Mouse (Mus musculus) kidney, adult 18-20 months (tissue): Measurements from ENCODE around the gene Neu1.

Experiments used
- DNase-seq: peaks from one replicate; pipeline ENCODE4 v3.0.0; 2021

Neu1 gene

DNA sequence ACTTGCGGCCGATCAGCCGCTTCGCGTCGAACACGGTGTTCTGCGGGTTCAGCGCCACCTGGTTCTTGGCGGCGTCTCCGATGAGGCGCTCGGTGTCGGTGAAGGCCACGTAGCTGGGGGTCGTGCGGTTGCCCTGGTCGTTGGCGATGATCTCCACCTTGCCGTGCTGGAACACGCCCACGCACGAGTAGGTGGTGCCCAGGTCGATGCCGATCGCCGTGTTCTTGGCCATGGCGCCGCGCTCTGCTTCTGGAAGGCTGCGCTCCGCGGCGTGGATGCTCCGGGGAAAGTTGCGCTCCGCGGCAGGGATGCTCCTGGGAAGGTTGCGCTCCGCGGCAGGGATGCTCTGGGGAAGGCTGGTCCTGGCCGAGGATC is 40.6 kb downstream of the Neu1 start:
- DNase-seq, result peak; percentile 41

DNA sequence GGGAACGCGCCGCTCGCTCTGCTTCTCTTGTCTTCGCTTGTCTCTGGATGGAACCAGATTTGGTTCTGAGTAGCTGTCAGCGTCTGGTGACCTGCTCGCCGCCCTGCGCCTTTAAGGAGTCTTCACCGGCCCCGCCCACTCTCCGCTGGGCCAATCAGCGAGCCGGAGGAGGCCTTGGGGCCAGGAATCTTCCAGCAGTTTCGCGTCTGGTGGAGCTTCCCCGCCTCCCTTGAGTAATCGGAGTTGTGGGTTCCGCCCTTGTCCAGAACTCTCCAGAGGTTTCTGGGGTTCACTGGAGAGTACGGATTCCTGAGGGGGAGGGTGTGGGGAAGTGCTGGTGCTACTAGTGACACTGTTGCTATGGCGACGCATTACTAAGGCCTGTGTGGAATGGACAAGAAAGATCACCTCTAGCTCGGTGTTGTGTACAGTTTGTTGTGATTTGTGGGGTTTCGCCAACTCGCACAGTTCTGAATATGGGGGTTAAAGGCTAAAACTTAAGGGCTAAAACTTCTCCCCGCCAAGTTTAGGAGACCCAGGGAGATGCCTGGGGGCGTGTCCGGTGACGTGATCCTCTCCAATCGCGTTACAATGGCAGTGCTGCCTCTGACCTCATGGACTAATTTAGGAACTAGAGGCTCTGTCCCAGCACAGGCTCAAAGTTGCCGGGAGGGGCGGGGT is 41.2 kb downstream of the Neu1 start, which contains the start of the genes Hspa1a and Hspa1l:
Gene Hspa1a (minus strand): TSS at position 88 of the 681 bp plus-strand sequence.
Gene Hspa1l (plus strand): TSS at position 635 of the 681 bp plus-strand sequence.
- DNase-seq, result peak; percentile 96

DNA sequence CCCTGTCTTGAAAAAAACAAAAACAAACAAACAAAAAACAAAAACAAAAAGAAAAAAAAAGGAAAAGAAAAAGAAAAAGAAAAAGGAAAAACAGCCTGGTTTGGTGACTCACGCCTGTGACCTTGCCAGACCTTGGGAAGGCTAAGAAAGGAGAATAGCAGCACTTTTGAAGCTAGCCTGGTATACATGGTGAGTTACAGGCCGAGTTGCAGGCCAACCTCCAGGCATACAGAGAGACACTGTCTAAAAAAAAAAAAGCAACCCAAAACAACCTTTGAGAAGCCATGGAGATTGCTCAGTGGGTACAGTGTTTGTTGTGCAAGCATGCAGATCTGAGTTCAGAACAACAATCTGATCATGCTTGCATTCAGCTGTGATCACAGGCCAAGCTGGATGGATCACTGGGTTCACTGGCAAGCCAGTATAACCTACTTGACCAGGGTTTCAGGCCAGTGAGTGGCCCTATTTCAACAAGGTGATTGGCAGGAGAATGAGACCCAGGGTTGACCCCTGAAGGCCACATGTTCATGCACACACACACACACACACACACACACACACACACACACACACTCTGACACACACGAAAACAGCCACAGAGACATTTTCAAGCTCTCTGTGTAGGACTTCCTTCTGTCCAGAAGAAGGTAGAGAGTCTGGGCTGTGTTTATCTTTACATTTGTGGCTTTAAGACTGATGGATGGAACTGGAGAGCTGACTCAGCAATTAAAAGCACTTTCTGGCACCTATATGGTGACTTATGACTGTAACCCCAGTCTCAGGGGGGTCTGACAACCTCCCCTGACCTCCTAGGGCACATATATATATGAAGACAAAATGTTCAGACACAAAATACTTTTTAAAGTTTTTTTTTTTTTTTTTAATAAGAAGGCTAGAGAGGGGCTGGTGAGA is 44.8 kb downstream of the Neu1 start:
- no peak for DNase-seq

DNA sequence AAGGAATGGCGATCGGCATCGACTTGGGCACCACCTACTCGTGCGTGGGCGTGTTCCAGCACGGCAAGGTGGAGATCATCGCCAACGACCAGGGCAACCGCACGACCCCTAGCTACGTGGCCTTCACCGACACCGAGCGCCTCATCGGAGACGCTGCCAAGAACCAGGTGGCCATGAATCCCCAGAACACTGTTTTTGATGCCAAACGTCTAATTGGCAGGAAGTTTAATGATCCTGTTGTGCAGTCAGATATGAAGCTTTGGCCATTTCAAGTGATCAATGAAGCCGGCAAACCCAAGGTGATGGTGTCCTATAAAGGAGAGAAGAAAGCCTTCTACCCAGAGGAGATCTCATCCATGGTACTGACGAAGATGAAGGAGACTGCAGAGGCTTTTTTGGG is 45.9 kb downstream of the Neu1 start:
- DNase-seq, result no peak

DNA sequence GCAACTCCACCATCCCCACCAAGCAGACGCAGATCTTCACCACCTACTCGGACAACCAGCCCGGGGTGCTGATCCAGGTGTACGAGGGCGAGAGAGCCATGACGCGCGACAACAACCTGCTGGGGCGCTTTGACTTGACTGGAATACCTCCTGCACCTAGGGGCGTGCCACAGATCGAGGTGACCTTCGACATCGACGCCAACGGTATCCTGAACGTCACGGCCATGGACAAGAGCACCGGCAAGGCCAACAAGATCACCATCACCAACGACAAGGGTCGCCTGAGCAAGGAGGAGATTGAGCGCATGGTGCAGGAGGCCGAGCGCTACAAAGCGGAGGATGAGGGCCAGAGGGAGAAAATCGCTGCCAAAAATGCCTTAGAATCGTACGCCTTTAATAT is 47.2 kb downstream of the Neu1 start:
- DNase-seq, result no peak

DNA sequence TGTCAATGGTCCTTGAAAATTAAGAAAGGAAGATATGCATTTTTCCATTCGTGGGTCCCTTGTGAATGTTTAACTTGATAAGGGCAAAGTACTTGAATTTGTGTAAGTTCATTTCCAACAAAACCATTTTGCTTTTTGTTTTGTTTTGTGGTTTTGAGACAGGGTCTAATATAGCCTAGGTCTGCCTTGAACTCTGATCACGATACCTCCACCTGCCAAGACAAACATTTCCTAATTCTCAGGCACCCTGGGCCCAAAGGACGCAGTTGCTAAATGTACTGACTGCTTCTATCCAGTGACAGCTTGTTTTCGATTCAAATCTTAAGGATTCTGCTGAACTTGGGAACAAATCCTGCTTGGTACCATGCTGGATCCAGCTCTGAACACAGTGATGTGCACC is 48.6 kb downstream of the Neu1 start:
- DNase-seq, result peak; percentile 29

DNA sequence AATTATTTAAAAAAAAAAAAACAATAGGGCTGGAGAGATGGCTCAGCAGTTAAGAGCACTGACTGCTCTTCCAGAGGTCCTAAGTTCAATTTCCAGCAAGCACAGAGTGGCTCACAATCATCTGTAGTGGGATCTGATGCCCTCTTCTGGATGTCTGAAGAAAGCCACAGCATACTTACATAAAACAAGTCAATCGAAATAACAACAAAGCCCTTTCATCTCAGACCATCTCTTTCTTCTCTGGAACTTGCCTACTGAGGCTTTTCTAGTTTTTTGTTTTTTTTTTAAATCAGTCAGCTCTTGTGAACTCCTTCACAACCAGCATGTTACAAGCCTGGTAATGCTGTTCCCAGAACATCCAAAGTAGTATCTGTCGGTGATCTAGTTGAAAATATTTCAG is 49.6 kb downstream of the Neu1 start:
- DNase-seq, result no peak

DNA sequence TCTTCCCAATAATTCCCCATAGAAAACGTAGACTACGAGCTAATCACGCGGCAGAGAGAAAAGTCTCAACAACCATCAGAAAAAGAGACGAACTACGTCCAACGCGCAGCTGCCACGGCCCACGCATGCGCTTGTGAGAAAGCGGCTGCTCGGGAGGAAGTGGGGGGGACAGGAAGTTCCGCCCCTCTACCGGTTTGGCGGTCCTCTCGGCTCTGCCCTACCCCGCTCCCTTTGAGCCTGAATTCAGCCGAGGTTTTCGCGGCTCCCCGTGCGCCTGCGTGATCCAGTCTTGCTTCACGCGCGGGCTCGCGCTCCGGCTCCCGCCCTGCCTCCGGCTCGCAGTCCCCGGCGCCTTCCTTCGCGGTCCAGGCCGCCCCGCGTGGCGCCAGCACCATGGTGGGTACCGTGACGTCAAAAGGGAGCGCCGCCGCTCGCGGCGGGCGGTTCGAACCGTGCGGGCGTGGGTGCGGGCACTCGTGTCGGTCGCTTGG is 50.7 kb downstream of the Neu1 start, which contains the start of gene Lsm2:
Gene Lsm2 (plus strand): TSS at position 173 of the 491 bp plus-strand sequence.
- peak; percentile 95 for DNase-seq

DNA sequence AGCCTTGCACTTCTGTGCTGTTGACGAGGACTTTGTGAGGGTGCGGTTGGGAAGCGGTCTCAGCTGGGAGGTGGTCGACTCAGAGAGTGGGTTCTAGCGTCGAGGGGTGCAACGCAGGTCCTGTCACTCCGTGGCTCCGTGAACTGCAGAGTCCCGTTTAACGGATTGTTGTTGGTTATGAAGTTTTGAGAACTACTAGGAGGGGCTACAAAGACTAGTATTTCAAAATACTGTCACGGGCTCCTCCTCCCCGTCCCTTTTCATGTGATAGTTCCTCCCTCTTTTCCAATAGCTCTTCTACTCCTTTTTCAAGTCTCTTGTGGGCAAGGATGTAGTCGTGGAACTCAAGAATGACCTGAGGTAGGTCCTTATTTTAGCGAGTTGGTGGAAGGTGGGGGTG is 51.3 kb downstream of the Neu1 start:
- no peak for DNase-seq

DNA sequence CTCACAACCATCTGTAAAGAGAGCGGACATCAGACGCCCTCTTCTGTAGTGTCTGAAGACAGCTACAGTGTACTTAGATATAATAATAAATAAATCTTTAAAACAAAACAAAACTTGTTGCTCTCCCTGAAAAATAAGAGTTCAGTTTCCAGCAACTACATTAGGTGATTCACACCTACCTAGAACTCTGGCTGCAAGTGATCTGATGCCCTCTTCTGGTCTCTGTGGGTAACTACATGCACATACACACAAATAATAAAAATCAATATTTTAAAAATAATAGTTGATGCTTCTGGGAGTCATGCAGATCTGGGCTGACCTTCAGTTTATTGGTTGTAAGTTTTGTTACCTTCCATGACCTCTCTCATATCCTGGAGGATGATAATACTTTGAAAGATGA is 53.2 kb downstream of the Neu1 start:
- DNase-seq, result no peak
